Mouse (Mus musculus): Measurements from ENCODE around the gene Chil4.
"Not testable (repeated sequence)": the region's sequence is repeated elsewhere in the genome, so short reads cannot be mapped to it uniquely, and the experiment has no call there.

Chil4 gene

DNA sequence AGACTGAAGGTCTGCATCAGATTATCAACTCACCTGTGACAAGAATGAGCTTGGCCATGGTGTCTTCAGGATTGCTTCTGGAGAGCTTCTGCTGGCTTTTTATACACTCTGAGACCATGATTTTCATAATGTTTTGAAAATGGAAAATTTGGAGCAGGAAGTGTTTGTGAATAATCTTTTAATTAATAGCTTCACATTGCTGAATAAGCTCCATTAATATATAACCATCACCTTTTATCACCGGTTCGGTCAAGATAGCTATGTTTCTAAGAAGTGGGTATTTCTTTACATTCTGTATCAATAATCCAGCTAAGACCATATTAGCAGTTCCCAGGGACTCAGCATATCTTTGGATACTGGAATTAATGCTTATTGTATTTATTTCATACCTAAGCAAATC is at the start of gene Chil4:
Gene Chil4 (minus strand): TSS at position 101 of the 400 bp plus-strand sequence.
- no peak for DNase-seq (ENCODE audit: low spot score in 2 of 2)

- DNase-seq (ENCODE audit: low spot score in 2 of 2): no peak
Measured at GRCm38 (mm10) chr3:106265854-106266253, 46.5 kb upstream of the Chil4 start.

DNA sequence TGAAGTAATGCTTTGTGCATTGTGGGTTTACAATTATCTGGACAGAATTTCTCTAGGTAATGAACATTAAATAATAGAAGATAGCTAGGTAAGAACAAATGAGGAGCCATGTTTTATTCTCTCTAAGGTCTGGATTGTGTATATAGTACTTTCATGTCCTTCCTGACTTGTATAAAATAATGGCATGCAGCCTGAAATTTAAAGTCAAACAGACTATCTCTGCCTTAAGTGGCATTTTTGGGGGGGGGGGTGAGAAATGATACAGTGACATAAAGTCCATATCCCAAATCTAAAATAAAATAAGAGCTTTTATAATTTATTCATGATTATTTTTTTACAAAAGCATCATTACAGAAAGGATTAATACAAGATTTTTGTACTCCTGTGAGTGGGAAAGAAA is 45.5 kb upstream of the Chil4 start:
- no peak for DNase-seq (ENCODE audit: low spot score in 2 of 2)

- not testable (repeated sequence) for DNase-seq (ENCODE audit: low spot score in 2 of 2)
Measured at GRCm38 (mm10) chr3:106257076-106257475, 37.8 kb upstream of the Chil4 start.

DNA sequence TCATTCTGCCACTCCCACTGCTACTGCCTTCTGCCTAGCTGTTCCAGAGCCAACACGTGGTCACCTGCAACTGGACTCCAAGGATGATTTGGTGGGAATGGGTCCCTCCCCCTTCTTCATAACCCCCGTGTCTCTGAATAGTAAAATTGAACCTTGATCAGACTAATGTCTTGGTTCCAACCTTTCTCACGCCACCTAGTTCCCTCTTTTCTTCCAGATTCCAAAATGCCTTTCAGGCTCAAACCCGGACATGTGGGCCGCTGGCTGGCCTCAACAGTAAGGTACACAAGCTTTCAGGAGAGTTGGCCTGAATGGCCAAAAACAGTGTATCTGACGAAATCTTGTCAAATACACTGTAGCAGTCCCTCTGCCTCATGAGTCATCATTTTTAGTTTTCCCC is 33.4 kb upstream of the Chil4 start:
- no peak for DNase-seq (ENCODE audit: low spot score in 2 of 2)

DNA sequence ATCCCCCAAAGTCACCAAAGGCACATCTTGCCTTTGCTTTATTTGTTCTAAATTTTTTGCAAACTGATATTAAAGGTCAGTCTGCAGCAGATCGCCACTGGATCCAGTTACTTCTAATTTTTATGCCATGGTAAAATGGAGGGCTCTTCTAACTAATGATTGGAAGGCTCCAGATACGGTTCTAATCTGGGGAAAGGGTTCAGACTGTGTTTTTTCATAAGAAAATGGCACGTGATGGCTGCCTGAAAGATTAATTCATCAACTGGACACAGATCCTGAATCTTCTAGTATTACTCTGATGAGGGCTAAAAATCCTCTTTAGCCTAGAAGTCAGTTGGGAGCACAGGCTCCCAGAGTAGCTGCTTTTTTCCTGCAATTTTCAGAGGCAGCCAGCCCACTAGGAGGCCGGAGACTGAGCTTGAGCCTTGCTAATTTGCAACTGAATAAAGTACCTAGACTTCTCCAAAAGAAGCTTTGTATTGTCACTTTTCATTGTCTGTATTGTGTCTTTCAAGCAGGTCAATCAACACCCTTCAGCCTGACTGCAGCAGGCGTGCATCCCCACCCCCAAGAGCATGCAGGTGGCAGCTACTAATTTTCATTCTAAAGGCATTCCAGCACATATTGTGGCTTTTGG is 31.6 kb upstream of the Chil4 start:
- DNase-seq (ENCODE audit: low spot score in 2 of 2): not testable (repeated sequence)

GRCm38 (mm10) chr3:106247369-106247768 is 28.1 kb upstream of the Chil4 start:
- DNase-seq (ENCODE audit: low spot score in 2 of 2): not testable (repeated sequence)

DNA sequence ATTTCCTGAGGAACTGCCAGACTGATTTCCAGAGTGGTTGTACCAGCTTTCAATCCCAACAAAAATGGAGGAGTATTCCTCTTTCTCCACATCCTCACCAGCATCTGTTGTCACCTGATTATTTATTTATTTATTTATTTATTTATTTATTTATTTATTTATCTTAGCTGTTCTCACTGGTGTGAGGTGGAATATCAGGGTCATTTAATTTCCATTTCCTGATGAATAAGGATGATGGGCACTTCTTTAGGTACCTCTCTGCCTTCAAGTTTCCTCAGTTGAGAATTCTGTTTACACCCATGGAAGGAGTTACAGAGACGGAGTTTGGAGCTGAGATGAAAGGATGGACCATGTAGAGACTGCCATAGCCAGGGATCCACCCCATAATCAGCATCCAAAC is 20.9 kb upstream of the Chil4 start:
- not testable (repeated sequence) for DNase-seq (ENCODE audit: low spot score in 2 of 2)

- DNase-seq (ENCODE audit: low spot score in 2 of 2): no peak
Measured at GRCm38 (mm10) chr3:106239196-106239791, 20.0 kb upstream of the Chil4 start.

DNA sequence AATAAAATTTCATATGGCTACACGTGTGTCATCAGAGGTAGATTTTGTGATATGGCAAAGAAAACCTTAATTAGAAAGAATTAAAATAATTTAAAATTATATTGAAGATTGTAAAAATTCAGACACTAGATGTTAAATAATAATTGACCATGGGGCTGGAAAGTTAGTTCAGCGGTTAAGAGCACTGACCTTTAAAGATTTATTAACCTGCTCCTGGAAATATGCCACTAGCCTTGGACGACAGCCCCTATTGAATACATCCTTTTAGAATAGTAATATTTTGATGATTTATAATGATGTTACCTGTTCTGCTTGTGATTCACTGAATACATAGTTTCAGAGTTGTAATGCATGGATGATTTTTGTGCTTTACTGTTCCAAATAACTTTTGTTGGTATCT is 4.1 kb upstream of the Chil4 start:
- not testable (repeated sequence) for DNase-seq (ENCODE audit: low spot score in 2 of 2)

DNA sequence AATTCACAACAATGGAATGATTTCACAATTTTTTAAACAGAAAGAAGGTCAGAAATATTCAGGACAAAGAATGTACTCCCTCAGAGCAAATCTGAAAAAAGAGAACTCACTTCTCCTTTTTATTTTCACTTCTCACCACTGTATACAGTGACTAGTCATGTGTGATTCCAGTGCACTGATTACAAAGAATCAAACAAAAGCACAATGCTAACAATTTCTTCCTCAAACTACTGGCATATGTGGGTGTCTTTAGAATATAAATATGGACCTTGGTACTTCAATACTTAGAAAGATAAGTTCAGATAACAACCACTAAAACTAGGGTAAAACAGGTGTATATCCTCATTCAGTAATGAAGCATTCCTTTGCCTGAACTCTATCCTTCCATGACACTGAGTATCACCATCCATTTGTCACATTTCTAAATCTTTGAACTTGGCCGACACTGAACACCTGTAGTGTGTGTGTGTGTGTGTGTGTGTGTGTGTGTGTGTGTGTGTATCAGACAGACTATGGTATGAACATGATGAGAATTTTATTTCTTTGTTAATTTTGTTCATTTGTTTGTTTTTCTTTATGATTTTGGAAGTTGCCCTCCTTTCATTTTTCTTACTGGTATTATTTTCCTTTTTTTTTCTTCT is 2.4 kb upstream of the Chil4 start:
- DNase-seq (ENCODE audit: low spot score in 2 of 2): no peak

GRCm38 (mm10) chr3:106218284-106218954 is 888 bp downstream of the Chil4 start:
- not testable (repeated sequence) for DNase-seq (ENCODE audit: low spot score in 2 of 2)

GRCm38 (mm10) chr3:106198030-106198429 is 21.3 kb downstream of the Chil4 start:
- not testable (repeated sequence) for DNase-seq (ENCODE audit: low spot score in 2 of 2)

DNA sequence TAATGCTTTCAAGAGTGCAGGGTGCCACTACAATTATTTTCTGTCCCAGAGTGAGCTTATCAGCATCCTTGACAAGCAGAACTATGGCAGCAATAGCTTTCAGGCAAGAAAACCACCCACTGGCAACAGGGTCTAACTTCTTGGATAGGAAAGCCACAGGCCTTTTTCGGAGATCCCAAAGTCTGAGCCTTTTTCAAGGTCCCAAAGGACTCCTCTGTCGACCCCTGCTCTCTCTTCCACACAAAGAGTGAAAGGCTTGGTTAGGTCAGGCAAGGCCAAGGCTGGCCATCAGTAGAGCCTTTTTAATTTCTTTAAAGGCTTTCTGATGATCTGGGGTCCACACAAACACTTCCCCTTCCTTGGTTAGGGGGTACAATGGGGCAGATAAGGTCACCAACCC is 22.1 kb downstream of the Chil4 start:
- not testable (repeated sequence) for DNase-seq (ENCODE audit: low spot score in 2 of 2)

DNA sequence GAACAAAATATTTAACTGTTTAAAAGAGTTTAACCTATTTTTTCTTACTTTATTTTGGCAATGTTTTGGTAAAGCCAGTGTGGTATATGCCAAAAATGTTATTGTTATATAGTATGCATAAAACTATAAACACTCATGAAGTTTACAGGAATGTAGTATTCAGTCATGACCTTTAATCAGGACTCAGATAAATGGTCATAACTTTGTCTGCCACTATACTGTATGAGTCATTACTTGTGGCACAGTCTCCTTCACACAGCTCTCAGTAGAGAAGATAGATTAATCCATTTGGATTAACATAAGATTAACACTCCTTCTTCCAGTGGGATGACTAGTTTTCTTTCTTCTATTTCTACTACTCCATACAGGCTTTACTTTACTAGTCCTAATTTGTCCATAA is 23.0 kb downstream of the Chil4 start:
- no peak for DNase-seq (ENCODE audit: low spot score in 2 of 2)

GRCm38 (mm10) chr3:106195486-106195885 is 23.8 kb downstream of the Chil4 start:
- DNase-seq (ENCODE audit: low spot score in 2 of 2): no peak

GRCm38 (mm10) chr3:106187991-106188390 is 31.3 kb downstream of the Chil4 start:
- no peak for DNase-seq (ENCODE audit: low spot score in 2 of 2)

DNA sequence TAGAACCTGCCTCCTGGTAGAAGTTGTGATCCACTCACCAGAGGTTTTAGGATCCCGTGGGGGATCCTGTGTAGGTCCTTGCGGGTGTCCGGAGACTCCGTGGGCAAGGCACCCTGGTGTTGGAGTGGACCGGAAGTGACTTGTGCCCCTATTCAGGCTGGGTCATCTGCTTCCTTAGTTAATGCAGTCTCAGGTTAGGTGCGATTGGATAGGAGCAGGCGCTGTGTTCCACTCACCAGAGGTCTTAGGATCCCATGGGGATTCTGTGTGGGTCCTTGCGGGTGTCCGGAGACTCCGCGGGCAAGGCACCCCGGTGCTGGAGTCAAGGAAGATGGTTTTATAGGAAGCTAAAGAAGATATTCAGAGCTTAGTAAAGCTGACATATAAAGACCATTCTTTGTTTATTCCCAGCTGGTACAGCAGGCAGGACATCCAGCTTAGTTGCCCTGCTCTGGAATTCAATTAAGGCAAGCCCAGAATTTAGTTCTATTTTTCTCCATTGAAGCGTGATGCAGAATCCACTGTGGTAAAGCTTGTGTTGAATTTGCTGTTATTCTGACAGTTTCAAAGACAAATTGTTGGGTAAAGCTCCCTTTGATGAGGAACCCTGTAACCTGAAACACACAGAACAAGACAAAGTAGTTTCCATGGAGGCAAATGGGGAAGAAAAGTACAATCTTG is 41.7 kb downstream of the Chil4 start:
- no peak for DNase-seq (ENCODE audit: low spot score in 2 of 2)

DNA sequence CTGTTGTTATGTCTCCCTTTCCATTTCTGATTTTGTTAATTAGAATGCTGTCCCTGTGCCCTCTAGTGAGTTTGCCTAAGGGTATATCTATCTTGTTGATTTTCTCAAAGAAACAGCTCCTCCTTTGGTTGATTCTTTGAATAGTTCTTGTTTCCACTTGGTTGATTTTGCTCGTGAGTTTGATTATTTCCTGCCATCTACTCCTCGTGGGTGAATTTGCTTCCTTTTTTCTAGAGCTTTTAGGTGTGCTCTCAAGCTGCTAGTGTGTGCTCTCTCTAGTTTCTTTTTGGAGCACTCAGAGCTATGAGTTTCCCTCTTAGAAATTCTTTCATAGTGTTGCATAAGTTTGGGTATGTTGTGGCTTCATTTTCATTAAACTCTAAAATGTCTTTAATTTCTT is 44.3 kb downstream of the Chil4 start:
- not testable (repeated sequence) for DNase-seq (ENCODE audit: low spot score in 2 of 2)

DNA sequence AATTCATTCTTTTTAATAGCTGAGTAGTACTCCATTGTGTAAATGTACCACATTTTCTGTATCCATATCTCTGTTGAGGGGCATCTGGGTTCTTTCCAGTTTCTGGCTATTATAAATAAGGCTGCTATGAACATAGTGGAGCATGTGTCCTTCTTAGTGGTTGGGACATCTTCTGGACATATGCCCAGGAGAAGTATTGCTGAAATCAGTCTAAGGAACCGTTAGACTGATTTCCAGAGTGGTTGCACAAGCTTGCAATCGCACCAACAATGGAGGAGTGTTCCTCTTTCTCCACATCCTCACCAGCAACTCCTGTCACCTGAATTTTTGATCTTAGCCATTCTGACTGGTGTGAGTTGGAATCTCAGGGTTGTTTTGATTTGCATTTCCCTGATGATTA is 46.8 kb downstream of the Chil4 start:
- not testable (repeated sequence) for DNase-seq (ENCODE audit: low spot score in 2 of 2)

DNA sequence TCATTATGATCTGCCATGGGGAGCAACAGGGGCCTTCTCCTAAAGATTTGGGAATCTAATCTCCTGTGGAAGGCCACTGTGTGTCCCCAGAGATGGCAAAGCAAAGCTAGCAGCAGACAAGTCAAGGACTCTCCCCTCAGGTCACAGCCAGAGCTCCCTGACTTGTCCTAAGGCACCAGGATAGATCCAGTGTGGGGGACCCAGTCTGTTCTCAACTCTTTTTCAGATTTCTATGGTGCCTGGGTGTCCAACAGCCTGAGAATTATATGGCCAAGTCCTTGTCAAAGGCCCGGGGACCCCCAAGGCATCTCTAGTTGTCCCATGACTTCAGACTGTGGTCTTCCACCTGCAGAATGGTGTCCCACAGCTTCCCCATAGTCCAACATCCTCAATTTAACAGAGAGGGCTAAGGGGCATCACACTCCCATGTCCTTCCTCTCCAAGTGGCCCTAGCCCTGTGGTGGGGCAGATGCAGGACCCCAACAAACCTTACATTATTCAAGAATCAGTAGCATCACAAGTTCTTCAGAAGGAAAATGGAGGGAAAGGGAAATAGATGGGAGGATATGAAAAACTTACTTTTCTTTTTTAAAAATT is 48.1 kb downstream of the Chil4 start:
- DNase-seq (ENCODE audit: low spot score in 2 of 2): no peak
